Mouse (Mus musculus): Measurements from ENCODE around the gene Stx18. TPM values are rescaled to one million over a fixed set of nuclear protein-coding genes. Genes with fewer than 3 reads are reported as not detected.

The Stx18 gene
- total and polyA plus RNA-seq, 2 experiments: 14.9 to 15.5 TPM

- no peak for DNase-seq (ENCODE audit: extremely low read depth, low read depth, low spot score)
- no peak for TF ChIP-seq CTCF (IDR thresholded peaks at IDR 0.05; ENCODE audit: low read depth, low read length)
- no peak for TF ChIP-seq POLR2A (IDR thresholded peaks at IDR 0.05; ENCODE audit: extremely low read depth, insufficient read depth, low read length)
- Histone ChIP-seq H3K9ac (ENCODE audit: low read depth, low read length) (no peak overlapping the region), H3K4me3 (ENCODE audit: insufficient read depth, low read depth, low read length) (no peak overlapping the region), H3K4me1 (ENCODE audit: control insufficient read depth, insufficient read depth, low read length) (no peaks in the 10 kb centered on the region), H3K27me3 (ENCODE audit: control insufficient read depth, insufficient read depth, low read length) (no peaks in the 10 kb centered on the region; the same call in 1 of the 2 replicates), H3K36me3 (ENCODE audit: control insufficient read depth, insufficient read depth, low read length) (no peaks in the 10 kb centered on the region), H3K79me2 (ENCODE audit: control insufficient read depth, insufficient read depth, low read length) (no peaks in the 10 kb centered on the region), H3K27ac (replicated peaks; ENCODE audit: insufficient read depth, low read depth, low read length) (no peak overlapping the region)
- WGBS: 49% methylated on average over 5 of the region's 5 CpGs
Measured at GRCm38 (mm10) chr5:38173766-38174165, 135.2 kb downstream of the Stx18 start.

GRCm38 (mm10) chr5:38174256-38174912, 135.8 kb downstream of the Stx18 start:
- no peaks in the 10 kb centered on the region for H3K79me2 ChIP-seq (ENCODE audit: control insufficient read depth, insufficient read depth, low read length)
- H3K4me3 ChIP-seq (ENCODE audit: insufficient read depth, low read depth, low read length): no peak overlapping the region
- H3K27ac ChIP-seq (replicated peaks; ENCODE audit: insufficient read depth, low read depth, low read length): no peak overlapping the region
- TF ChIP-seq POLR2A (IDR thresholded peaks at IDR 0.05; ENCODE audit: extremely low read depth, insufficient read depth, low read length) (no peak), CTCF (IDR thresholded peaks at IDR 0.05; ENCODE audit: low read depth, low read length) (no peak)
- DNase-seq (ENCODE audit: extremely low read depth, low read depth, low spot score): no peak
- H3K9ac ChIP-seq (ENCODE audit: low read depth, low read length): no peak overlapping the region
- 77% methylated on average over 16 of the region's 16 CpGs for WGBS
- no peaks in the 10 kb centered on the region for H3K36me3 ChIP-seq (ENCODE audit: control insufficient read depth, insufficient read depth, low read length)
- H3K27me3 ChIP-seq (ENCODE audit: control insufficient read depth, insufficient read depth, low read length): no peaks in the 10 kb centered on the region; the same call in 1 of the 2 replicates
- H3K4me1 ChIP-seq (ENCODE audit: control insufficient read depth, insufficient read depth, low read length): no peaks in the 10 kb centered on the region

GRCm38 (mm10) chr5:38184688-38185285, 146.2 kb downstream of the Stx18 start:
- TF ChIP-seq POLR2A (IDR thresholded peaks at IDR 0.05; ENCODE audit: extremely low read depth, insufficient read depth, low read length): no peak
- TF ChIP-seq CTCF (IDR thresholded peaks at IDR 0.05; ENCODE audit: low read depth, low read length): no peak
- no peaks in the 10 kb centered on the region for H3K27me3 ChIP-seq (ENCODE audit: control insufficient read depth, insufficient read depth, low read length)
- WGBS: 79% methylated on average over 6 of the region's 6 CpGs

GRCm38 (mm10) chr5:38187006-38187405, 148.5 kb downstream of the Stx18 start:
- H3K4me3 ChIP-seq (ENCODE audit: insufficient read depth, low read depth, low read length): no peak overlapping the region
- H3K27ac ChIP-seq (replicated peaks; ENCODE audit: insufficient read depth, low read depth, low read length): no peak overlapping the region
- no peak for DNase-seq (ENCODE audit: extremely low read depth, low read depth, low spot score)
- H3K79me2 ChIP-seq (ENCODE audit: control insufficient read depth, insufficient read depth, low read length): no peaks in the 10 kb centered on the region
- TF ChIP-seq POLR2A (IDR thresholded peaks at IDR 0.05; ENCODE audit: extremely low read depth, insufficient read depth, low read length) (no peak), CTCF (IDR thresholded peaks at IDR 0.05; ENCODE audit: low read depth, low read length) (no peak)
- no peak overlapping the region for H3K9ac ChIP-seq (ENCODE audit: low read depth, low read length)
- 85% methylated on average over 2 of the region's 2 CpGs for WGBS
- H3K27me3 ChIP-seq (ENCODE audit: control insufficient read depth, insufficient read depth, low read length): no peaks in the 10 kb centered on the region
- H3K36me3 ChIP-seq (ENCODE audit: control insufficient read depth, insufficient read depth, low read length): no peaks in the 10 kb centered on the region
- H3K4me1 ChIP-seq (ENCODE audit: control insufficient read depth, insufficient read depth, low read length): no peaks in the 10 kb centered on the region

More at GRCm38 (mm10) chr5:38184688-38185285, 146.2 kb downstream of the Stx18 start:
- no peak for DNase-seq (ENCODE audit: extremely low read depth, low read depth, low spot score)
- Histone ChIP-seq H3K9ac (ENCODE audit: low read depth, low read length) (no peak overlapping the region), H3K4me3 (ENCODE audit: insufficient read depth, low read depth, low read length) (no peak overlapping the region), H3K27ac (replicated peaks; ENCODE audit: insufficient read depth, low read depth, low read length) (no peak overlapping the region), H3K79me2 (ENCODE audit: control insufficient read depth, insufficient read depth, low read length) (no peaks in the 10 kb centered on the region), H3K36me3 (ENCODE audit: control insufficient read depth, insufficient read depth, low read length) (no peaks in the 10 kb centered on the region), H3K4me1 (ENCODE audit: control insufficient read depth, insufficient read depth, low read length) (no peaks in the 10 kb centered on the region)

Other genes with a start within 250 kb of the Stx18 start
- gene Msx1, start 214.2 kb upstream of the Stx18 start, total RNA-seq (2014; rRNA removed): 0.07 and 0.28 TPM in 2 replicates
- gene Msx1, start 214.2 kb upstream of the Stx18 start, polyA plus RNA-seq (2012; rRNA removed): 0.05 and 0.07 TPM in 2 replicates
- 1.3 and 1.7 TPM in 2 replicates for gene Nsg1, start 121.2 kb downstream of the Stx18 start, total RNA-seq (2014; rRNA removed)
- gene Nsg1, start 121.2 kb downstream of the Stx18 start, polyA plus RNA-seq (2012; rRNA removed): 1.1 and 1.9 TPM in 2 replicates
- gene Zbtb49, start 181.7 kb downstream of the Stx18 start, total RNA-seq (2014; rRNA removed): 2.3 and 2.8 TPM in 2 replicates
- 2.6 and 5.1 TPM in 2 replicates for gene Zbtb49, start 181.7 kb downstream of the Stx18 start, polyA plus RNA-seq (2012; rRNA removed)
- gene Lyar, start 181.7 kb downstream of the Stx18 start, total RNA-seq (2014; rRNA removed): 7.4 and 9.2 TPM in 2 replicates
- 1.9 and 2.6 TPM in 2 replicates for gene Lyar, start 181.7 kb downstream of the Stx18 start, polyA plus RNA-seq (2012; rRNA removed)
- gene Tmem128, start 221.4 kb downstream of the Stx18 start, total RNA-seq (2014; rRNA removed): 34.8 and 40.8 TPM in 2 replicates
- gene Tmem128, start 221.4 kb downstream of the Stx18 start, polyA plus RNA-seq (2012; rRNA removed): 16.4 and 17.8 TPM in 2 replicates
- not detected in 2 replicates for gene Otop1, start 237.2 kb downstream of the Stx18 start, total RNA-seq (2014; rRNA removed)
- gene Otop1, start 237.2 kb downstream of the Stx18 start, polyA plus RNA-seq (2012; rRNA removed): not detected in 2 replicates